Mouse (Mus musculus) heart, postnatal 14 days (tissue): ENCODE data around the gene Vsig8. TPM values are rescaled to one million over a fixed set of nuclear protein-coding genes. Genes with fewer than 3 reads are reported as not detected.

ENCODE experiments used
- DNase-seq, 2 experiments: peaks; one replicate each; pipeline ENCODE4 v3.0.0; 2021 to 2022
- intact Hi-C: fragments of 180-260 bp; cut with DNase I; formaldehyde crosslinking; loops from one replicate; pipeline ENCODE4 v1.15.1; 2025
- total RNA-seq, 2 experiments: library from RNA; stranded (reverse); gene quantifications; 2 replicates each; pipeline ENCODE4 v1.2.3; 2021

The Vsig8 gene
- total RNA-seq, 2 experiments from 2014 or later, result 0.15 TPM; not detected in 1

DNA sequence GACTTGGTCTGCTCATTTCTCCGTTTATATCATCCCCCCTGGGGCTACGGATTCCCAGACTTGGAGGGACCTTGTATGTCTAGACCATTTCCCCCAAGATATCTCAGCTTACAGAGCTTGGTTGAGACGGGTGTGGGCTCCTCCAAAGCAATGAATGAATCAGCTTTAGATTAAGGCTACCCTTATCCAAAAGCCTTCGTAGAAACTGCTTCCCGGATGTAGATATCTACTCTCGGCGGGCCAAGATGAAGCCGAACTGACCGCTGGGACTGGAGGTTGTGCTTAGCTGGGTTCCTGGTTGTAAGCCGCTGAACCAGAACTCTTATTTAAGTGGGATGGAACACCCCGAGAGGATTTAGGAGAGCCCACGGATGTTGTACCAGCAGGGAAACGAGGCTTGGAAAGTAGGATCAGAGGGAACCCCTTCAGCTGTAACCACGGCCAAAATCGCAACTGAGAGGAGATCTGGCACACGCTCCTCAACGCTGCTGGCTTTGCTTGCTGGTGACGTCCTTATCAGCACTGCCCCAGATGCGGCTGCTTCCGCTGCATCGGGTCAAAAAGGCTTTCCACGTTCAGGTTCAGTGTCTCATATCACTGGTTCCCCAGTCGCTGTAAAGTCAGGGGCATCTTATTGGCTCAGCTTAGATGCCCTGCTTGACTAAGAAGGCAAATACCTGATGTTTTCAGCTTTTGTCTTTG lies 29.2 kb upstream of the Vsig8 start:
- DNase-seq, result peak; percentile 65 to 72

DNA sequence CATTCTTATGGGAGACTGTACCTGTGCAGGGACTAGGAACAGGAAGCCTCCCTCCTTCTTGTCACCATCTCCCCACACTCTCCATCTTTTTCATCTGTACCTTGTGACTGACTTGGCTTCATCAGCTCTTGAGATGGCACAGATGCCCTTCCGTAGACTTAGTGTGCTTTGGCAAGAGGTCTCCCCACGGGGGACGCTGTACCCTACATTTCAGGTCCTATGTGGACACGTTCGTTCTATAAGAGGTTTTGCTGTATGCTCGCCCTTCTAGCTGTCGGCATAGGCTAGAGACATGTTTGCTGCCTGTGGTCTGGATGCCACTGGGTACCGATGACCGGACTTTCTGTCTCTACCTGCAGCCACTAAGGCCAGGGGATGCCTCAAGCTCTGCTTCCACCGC lies 28.3 kb upstream of the Vsig8 start:
- intact Hi-C loops, result loop anchor here (5.0 kb wide), 1 partner anchor 35 kb away; no protein-coding TSS in a partner anchor
- no peak for DNase-seq

More for the DNA sequence above, 29.2 kb upstream of the Vsig8 start:
- intact Hi-C loops, result loop anchor here (5.0 kb wide), 1 partner anchor 34 kb away; no protein-coding TSS in a partner anchor

DNA sequence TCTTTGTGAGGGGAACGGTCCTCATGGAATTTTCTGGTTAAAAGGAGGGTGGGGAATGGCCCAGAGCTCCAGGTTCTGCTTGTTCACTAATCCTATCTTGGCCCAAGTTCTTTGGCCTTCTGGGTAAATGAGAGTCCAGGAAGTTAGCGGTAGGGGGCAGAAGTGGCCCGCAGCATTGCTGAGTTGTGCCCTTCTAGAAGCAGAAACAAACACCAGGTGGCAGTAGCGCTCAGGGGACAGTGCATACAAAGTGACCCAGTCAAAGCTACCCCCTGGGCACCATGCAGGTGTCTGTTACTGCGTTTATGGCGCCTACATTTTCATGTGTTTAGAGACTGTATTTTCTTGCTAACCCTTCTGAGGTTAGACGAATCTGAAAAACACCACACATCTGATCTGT lies 27.0 kb upstream of the Vsig8 start:
- intact Hi-C loops, result loop anchor here (1.0 to 5.0 kb wide), 3 partner anchors 35 to 106 kb away; no protein-coding TSS in a partner anchor

DNA sequence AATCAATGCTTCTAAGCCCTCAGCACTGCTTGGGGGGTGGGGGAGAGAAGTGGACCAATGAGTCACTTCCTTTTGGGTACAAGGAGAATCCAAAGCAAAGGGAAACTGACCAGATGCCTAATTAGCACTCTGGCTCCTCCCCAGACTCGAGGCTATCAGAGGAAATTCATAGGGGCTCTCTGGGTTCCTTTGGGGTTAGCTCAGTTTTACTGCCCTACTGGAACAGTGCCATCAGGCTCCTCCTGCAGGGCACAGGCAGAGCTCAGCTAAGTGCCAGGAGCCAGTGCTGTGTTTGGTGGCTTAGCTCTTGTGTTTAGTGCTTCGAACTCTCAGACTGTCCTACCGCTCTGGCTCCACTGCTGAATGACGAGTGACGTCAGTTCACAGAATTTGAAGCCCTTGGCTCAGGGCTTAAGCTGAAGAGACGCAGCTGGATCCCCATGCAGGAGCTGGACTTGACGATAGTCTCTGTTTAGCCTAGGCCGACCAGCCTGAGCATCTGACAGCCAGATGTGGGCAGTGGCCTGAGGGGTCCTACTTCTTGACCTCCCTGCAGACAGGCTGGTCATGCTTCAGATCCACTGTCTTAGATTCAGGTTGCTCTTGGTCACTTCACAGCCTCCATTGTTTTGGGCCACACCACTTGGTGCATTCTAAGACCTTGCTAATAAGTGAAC lies 25.1 kb upstream of the Vsig8 start:
- DNase-seq, result peak in 1 of 2 experiments; percentile 38
- intact Hi-C loops, result loop anchor here (1.0 kb wide), 1 partner anchor 82 kb away; no protein-coding TSS in a partner anchor

More for the DNA sequence above, 27.0 kb upstream of the Vsig8 start:
- peak; percentile 92 to 96 for DNase-seq

DNA sequence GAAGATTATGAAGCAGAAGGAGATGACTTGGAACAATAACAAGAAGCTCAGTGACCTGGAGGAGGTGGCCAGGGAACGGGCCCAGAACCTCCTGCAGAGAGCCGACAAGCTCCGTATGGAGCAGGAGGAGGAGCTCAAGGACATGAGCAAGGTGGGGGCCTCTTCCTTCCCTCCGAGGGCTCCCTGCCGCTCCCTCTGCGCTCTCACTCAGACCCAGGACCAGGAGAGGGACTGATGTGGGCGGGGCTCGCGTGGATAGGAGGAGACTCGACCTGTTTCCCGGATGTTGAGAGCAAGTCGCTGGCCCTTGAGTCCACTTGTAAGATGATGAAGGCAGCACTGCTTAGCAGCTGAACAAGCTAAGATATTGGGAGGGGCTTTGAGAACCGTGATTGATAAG lies 23.2 kb upstream of the Vsig8 start:
- DNase-seq, result peak; percentile 33 to 51
- intact Hi-C loops, result no loop called here

DNA sequence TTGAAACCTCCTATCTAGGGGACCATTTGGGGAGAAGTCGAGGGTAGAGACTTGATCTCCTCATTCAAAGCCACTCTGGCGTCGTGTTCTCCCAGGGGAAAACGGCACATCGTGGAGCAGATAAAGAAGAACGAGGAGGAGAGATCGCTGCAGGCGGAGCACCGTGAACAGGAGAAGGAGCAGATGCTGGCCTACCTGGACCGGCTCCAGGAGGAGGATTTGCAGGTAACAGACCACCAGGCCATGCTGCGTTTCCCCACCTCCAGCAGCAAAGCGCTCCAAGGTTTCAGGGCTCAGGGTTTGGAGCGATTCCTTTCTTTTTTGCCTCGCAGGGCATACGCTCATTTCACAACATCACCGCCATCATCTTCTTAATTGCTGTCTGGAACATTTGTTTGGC lies 20.6 kb upstream of the Vsig8 start:
- no peak for DNase-seq
- intact Hi-C loops, result loop anchor here (2.0 kb wide), 1 partner anchor 18 kb away; no protein-coding TSS in a partner anchor

DNA sequence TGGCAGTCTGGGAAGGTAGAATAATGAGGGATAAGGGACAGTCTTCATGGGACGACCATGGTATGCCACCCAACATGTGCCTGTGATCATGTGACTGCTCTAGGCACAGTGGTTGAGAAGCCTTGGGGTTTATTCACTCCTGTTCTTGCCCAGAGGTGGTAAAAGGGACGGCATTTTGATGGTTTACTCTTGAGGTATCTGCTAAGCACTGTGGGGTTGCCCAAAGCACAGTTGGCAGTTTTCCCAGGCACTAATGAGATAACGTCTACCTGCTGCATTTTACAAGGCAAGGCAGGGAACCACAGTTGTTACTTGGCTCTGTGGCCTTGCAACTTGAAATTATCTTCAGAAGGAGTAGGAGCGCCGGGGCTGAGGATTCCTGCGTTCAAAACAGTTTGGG lies 15.9 kb upstream of the Vsig8 start:
- no peak for DNase-seq
- intact Hi-C loops, result no loop called here

DNA sequence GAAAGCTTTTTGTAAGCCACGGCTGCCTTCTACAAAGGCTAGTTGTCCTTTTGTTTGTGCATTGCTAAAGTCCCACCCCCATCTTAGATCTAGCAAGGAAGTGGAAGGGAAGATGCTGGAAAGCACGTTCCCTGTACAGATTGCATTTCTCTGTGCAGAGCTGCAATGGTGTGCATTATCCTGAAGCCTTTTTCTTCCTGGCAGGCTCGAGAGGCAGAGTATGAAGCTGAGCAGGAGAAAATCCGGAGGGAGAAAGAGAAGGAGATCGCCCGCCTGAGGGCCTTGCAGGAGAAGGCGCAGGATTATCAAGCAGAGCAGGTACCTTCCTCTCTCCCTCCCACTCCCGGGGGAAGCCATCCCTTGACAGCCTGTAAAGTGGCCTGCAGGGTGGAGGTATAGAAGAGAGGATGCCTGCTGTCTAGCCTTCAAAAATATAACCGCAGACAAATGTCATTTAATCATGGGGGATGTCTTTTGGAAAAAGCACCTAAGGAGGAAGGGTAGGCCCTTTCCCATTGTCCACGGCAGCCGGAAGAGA lies 15.4 kb upstream of the Vsig8 start:
- DNase-seq, result no peak
- intact Hi-C loops, result no loop called here

DNA sequence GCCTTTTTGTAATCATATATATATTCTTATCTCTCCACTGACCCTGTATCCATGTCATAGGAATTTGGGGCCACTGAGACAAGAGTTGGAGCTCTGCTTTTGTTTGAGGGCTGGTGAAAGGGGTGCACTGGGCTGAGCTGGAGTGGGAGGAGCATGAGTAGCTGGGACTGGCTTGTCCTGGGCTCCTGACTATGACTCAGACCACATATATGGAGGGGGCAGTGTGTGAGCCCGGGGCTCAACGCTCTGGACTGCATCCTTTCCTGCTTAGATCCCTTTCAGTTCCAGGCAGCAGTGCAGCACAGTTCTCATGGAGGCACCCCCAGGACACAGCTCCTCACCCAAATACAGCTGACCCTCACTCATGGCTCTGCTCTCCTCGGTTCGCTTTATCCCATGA lies 9.7 kb upstream of the Vsig8 start:
- no peak for DNase-seq
- intact Hi-C loops, result no loop called here

DNA sequence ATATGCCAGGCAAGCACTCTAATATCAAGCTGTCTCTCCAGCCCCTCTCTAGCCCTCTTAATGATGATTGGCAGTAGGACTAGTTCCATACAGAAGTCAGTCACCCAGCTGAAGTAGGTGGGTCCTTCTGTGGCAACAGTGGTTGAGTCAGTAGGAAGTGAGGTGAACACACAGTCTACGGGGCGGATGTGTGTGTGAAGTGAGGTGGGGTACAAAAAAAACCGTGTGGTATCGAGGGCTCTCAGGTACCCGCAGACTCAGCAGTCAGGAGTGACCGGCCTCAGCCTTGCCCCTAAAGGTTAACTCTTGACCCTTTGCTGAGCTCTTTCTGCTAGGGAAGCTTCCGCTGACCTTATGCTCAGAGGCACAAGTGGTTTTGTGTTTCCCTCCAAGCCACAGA lies 7.2 kb upstream of the Vsig8 start:
- DNase-seq, result no peak
- intact Hi-C loops, result no loop called here

DNA sequence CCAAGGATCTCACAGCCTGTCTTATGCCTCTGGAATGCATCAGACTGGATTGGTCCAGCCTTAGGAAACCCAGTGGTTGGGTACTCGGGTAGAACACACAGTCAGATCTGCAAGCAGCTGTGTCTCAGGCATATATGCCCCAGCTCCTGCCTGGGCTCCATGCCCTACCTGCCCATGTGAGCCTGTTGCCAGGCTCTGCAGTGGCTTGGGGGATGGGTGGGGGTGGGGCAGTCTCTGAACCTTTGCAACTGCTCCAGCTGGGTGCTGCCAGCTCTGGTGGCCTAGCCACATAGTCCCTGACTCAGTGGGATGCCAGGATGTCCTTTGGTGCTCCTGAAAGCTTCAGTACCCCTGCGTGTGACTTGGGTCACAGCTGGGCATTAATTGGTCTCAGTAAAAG lies 6.4 kb upstream of the Vsig8 start:
- no peak for DNase-seq
- intact Hi-C loops, result no loop called here

DNA sequence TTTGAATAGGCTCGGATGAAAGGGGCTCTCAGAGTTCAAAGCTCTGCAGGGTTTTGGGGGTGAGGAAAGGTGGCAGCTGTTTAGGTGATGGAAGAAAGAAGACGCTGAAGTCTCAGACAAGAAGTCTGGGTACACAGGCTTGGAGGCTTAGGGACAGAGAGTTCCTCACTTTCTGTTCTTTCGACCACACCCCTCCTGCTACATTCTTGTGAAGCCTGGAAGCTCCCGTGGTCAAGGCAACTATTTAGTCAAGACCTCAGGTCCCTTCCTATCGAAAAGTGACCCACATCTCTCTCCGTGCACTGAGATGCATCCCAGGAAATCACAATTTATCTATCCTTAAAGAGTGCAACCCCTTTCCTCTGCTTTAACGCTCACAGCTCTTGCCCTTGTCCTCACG lies 6.0 kb upstream of the Vsig8 start:
- no peak for DNase-seq
- intact Hi-C loops, result no loop called here

DNA sequence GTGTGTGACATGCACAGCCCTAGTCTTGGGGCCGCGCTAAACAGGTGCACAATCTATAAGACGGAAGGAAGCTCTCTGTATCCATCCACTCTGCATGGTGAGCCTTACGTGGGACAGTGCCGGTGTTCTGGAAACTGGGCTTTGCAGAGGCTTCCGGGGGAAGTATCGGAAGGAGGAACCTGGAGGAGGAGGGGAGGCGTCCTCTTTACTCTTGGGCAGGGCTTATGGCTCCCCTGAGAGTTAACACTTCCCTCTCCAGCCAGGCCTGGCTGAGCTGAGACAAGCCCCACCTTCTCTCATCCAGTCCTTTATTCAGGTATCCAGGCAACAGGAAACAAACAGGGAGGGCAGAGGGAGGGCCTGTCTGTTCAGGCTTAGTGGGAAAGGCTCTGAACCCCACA lies 5.2 kb upstream of the Vsig8 start:
- DNase-seq, result peak; percentile 56 to 58
- intact Hi-C loops, result no loop called here

DNA sequence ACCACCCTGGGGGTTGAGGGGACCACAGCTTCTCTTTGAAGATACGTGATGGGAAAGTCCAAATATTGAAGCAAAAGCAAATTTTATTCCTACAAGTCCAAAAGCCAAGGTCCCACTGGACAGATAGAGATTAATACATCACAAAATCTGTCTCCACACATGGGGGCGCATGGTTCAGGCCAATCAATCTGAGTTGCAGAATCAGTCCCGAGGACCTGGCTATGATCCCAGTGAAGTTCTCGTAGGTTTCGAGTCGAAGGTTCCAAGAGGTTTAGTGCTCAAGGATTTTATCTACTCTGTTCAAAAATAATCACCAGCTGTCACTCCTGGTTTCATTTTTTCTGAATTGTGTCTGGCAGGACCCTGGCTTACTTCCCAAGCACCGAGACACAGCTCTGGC lies 4.7 kb upstream of the Vsig8 start:
- no peak for DNase-seq
- intact Hi-C loops, result no loop called here

DNA sequence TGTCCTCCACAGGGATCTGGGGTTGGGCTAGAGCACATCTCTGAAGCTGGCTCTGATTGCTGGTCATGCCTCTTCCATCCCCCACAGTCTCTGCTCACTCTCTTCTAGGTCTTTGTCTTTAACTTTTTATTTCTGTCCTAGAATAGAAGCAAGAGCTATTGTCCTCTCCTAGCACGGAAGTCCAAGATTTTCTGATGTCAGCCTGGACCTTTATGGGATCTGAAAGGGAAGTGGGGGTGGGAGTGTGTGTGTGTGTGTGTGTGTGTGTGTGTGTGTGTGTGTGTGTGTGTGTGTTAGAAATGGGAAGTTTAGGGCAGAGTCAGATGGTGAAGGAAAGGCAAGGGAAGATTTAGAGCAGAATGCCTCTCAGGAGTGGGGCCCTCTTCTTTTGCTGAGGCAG lies 3.1 kb upstream of the Vsig8 start:
- DNase-seq, result peak in 1 of 2 experiments; percentile 26
- intact Hi-C loops, result loop anchor here (2.0 kb wide), 1 partner anchor 18 kb away; no protein-coding TSS in a partner anchor

DNA sequence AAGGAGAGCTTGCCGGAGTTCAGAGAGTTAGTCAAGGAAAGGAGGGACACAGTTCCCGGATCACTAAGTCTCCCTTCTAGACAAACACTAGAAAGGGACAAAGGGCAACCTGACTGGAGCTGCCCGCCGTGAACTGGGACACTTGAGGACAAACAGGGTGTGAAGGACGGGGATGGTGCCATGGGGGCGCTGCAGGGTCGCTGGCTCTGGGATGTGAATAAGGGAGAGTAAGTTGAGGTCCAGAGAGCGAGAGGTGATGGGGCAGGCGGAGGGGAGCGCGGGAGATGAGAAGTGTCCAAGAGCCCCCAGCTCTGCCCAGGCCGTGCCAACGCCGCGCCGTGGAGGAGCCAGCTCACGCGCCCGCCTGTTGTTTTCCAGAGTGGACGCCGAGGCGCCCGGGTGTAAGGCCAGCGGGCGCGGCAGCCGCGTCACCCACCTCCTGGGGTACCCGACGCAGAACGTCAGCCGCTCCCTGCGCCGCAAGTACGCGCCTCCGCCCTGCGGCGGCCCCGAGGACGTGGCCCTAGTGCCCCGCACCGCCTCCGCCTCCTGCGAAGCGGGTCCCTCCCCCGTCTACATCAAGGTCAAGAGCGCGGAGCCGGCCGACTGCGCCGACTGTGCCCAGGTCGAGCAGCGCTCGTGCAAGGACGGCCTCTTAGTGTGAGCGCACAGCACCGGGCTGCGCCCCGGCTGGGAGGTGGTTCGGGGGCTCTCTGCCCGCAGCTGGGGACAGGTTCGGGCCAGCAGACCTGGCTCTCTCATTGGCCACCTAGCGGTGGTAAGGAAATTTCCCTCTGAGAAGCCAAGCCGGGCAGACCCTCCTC lies 7.1 kb downstream of the Vsig8 start:
- DNase-seq, result peak; percentile 76 to 77
- intact Hi-C loops, result loop anchor here (1.0 to 5.0 kb wide), 2 partner anchors 35 to 49 kb away; no protein-coding TSS in a partner anchor

DNA sequence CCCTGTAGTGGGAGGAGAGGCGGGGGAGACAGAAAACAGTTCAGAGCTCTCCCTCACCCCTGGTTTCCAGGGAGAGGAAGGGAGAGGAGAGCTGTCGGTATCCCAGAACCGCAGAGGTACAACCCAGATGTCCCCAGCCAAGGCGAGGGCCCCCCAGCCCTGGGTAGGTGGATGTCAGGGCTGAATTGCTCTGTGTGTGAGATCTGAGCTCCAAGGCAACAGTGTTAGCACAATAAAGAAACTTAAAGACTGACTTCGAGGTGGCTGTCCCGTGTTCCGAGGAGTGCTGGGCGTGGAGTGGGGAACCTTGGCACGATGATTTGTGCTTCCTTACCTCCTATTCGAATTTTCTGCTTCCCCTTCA lies 7.7 kb downstream of the Vsig8 start:
- intact Hi-C loops, result loop anchor here (1.0 to 5.0 kb wide), 2 partner anchors 35 to 49 kb away; no protein-coding TSS in a partner anchor
- DNase-seq, result no peak

DNA sequence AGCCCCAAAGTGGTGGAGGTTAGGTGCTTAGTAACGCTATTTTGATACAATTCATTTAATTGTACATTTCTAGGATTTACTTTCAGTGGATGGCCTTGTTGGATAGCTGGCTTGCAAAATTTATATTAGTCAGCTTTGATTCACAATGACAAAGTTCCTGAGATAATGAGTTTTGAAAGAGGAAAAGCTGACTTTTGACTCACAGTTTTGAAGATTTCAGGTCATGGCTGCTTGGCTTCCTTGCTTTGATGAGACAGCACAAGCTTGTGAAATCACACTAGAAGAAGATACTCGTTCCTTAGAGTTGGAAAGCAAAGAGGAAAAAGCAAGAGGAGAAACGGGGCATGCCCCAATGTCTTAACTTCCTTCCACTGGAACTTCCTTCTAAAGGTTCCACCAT lies 10.4 kb downstream of the Vsig8 start:
- intact Hi-C loops, result no loop called here
- no peak for DNase-seq

DNA sequence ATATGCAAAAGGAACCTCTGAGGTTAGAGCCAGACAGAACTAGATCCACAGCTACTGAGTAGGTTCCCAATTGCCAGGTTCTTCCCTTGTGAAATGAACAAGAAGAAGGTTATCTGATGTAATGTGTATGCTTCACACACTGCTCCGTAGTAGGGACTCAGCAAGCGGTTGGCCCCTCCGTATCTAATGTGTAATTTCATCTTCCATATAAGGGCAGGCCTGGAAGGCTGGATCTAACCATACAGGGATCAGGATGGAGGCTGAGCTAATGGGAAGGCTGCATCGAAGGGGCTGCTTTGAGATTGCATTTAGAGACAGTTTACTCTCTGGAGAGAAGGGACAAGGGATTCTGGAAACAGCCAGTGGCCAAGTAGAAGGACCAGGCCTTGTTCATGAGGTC lies 12.0 kb downstream of the Vsig8 start:
- no peak for DNase-seq
- intact Hi-C loops, result no loop called here

DNA sequence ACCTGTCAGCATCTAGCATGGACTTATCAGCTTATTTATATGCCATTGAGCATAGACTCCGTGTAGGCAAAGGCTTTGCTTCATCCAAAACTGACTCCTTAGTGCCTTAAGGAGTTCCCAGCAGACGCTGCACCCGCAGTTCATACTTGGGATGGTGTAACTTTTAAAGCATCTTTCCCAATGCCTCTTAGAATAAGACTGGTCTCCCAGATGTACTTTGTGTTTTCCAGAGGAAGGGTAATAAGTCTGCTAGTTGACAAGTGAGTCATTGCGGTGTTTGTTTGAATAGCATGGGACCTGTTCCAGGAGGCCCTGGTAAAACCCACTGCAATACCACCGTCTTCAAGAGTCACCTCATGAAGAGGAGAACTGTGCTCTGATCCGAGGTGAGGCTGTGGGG lies 24.4 kb downstream of the Vsig8 start:
- intact Hi-C loops, result no loop called here

DNA sequence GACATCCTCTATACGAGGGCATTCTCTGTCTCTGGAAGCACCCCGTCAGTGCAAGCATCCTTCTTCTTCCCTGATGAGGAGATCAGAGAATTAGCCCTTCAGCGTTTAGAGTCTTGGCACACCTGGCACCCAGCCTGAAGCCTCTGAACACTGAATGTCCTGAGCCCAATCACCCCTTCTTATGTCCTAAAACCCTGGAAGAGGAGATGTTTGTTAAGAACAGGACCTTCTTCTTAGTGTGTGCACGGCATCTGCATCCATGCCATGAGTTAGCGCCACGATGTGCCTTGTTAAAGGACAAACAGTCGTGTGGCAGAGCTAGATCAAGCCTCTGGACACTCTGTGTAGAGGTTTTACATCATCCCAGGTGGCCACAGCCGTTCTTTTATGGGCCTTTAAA lies 26.7 kb downstream of the Vsig8 start:
- no peak for DNase-seq
- intact Hi-C loops, result no loop called here

More for the DNA sequence above, 24.4 kb downstream of the Vsig8 start:
- no peak for DNase-seq
